In the genomic region with DNA sequence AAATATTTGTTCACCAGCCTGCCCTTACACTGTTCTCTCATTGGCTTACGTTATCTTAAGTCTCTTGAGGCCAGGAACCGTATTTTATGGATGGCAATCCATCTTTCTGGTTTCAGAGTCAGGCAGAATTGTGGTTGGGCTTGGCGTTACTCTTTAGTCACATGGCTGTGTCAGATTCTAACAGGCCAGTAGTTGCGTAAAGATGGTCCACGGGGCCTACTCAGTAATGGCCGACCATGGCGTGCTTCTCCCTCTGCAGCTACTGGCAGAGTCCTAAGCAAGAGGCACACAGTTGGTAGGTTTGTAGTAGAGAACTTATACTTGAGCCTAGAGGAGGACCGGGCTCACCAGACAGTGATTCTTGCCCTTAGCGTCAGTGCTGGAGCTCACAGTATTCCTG, we compare ENCODE assay signal across 11 mouse cellular contexts. TPM values are rescaled to one million over a fixed set of nuclear protein-coding genes. Genes with fewer than 3 reads are reported as not detected.
DNase-seq lines count a peak whose midpoint lies in the region; ATAC-seq lines count a peak whose summit lies in the region.
"Had no signal": no experiment of that assay in that cellular context is flagged by ENCODE, and none has a peak within 500 bp of the region (broad histone marks: within the 10 kb centered on the region; RNA-seq: fewer than 3 reads in every experiment).

No protein-coding gene starts in this region.

- ATAC-seq in heart, embryonic 15.5 days (replicated peaks; ENCODE audit: insufficient number of reproducible peaks, insufficient read depth, low FRiP score, low read depth) = no peak
- ATAC-seq in megakaryocyte, adult 5-6 weeks (ENCODE audit: poor library complexity, severe bottlenecking) = no peak
- no peak for ATAC-seq in stomach, embryonic 16.5 days (ENCODE audit: insufficient read depth, low FRiP score)
- ATAC-seq in midbrain, embryonic 13.5 days = no peak

- no peak overlapping the region for H3K4me3 ChIP-seq in heart, embryonic 15.5 days
- H3K4me3 ChIP-seq in megakaryocyte, embryonic 14.5 days (replicated peaks) = peak overlapping the region; percentile 59
- no peak overlapping the region for H3K4me3 ChIP-seq in stomach, embryonic 16.5 days (replicated peaks; ENCODE audit: low read length)
- H3K4me3 ChIP-seq in midbrain, embryonic 13.5 days (replicated peaks) = no peak overlapping the region
- H3K4me3 ChIP-seq: limb, embryonic 13.5 days had no signal

- no peaks in the 10 kb centered on the region for H3K27me3 ChIP-seq in heart, embryonic 15.5 days
- H3K27me3 ChIP-seq in megakaryocyte, embryonic 14.5 days (replicated peaks) = no peaks in the 10 kb centered on the region
- H3K27me3 ChIP-seq in stomach, embryonic 16.5 days (ENCODE audit: control insufficient read depth, insufficient read depth, low read length) = no peaks in the 10 kb centered on the region
- no peaks in the 10 kb centered on the region for H3K27me3 ChIP-seq in midbrain, embryonic 13.5 days
- H3K27me3 ChIP-seq: limb, embryonic 13.5 days had no signal

- no peaks in the 10 kb centered on the region for H3K9me3 ChIP-seq in heart, embryonic 15.5 days (replicated peaks)
- H3K9me3 ChIP-seq in megakaryocyte, embryonic 14.5 days = peaks cover 5% of the 10 kb centered on the region; the same call in 1 of the 2 replicates
- H3K9me3 ChIP-seq in stomach, embryonic 16.5 days (replicated peaks; ENCODE audit: control insufficient read depth, low read length) = no peaks in the 10 kb centered on the region
- no peaks in the 10 kb centered on the region for H3K9me3 ChIP-seq in midbrain, embryonic 13.5 days
- H3K9me3 ChIP-seq: limb, embryonic 13.5 days had no signal

- WGBS in heart, embryonic 15.5 days = 72% methylated on average over 9 of the region's 9 CpGs
- WGBS in stomach, embryonic 16.5 days = 68% methylated on average over 9 of the region's 9 CpGs
- WGBS in midbrain, embryonic 13.5 days = 97% methylated on average over 9 of the region's 9 CpGs

- no peaks in the 10 kb centered on the region for H3K36me3 ChIP-seq in heart, embryonic 15.5 days
- peaks cover 39% of the 10 kb centered on the region for H3K36me3 ChIP-seq in megakaryocyte, embryonic 14.5 days (replicated peaks; ENCODE audit: low read length)
- no peaks in the 10 kb centered on the region for H3K36me3 ChIP-seq in stomach, embryonic 16.5 days (ENCODE audit: control insufficient read depth, insufficient read depth, low read length)
- peaks cover 19% of the 10 kb centered on the region for H3K36me3 ChIP-seq in midbrain, embryonic 13.5 days

- no peak for DNase-seq in heart, postnatal 4 days
- peak; percentile 21 for DNase-seq in heart, postnatal 25 days (ENCODE audit: low spot score)
- DNase-seq in cerebellum, adult 11 months = no peak
- DNase-seq: layer of hippocampus, adult 9-11 months; thymus, adult 18-20 months had no signal

- H3K4me1 ChIP-seq in heart, embryonic 15.5 days (replicated peaks) = peaks cover 23% of the 10 kb centered on the region
- H3K4me1 ChIP-seq in megakaryocyte, embryonic 14.5 days = peaks cover 59% of the 10 kb centered on the region
- peaks cover 9% of the 10 kb centered on the region; the same call in 1 of the 2 replicates for H3K4me1 ChIP-seq in stomach, embryonic 16.5 days (ENCODE audit: control insufficient read depth, insufficient read depth, low read length)
- peaks cover 25% of the 10 kb centered on the region for H3K4me1 ChIP-seq in midbrain, embryonic 13.5 days (replicated peaks)

- no peak overlapping the region for H3K4me2 ChIP-seq in heart, embryonic 15.5 days
- H3K4me2 ChIP-seq in stomach, embryonic 16.5 days (ENCODE audit: low read depth, low read length) = no peak overlapping the region
- H3K4me2 ChIP-seq in midbrain, embryonic 13.5 days (replicated peaks) = no peak overlapping the region

- intact Hi-C loops in heart, postnatal 25 days (cut with DNase I) = no loop called here

- H3K9ac ChIP-seq in heart, embryonic 15.5 days = no peak overlapping the region
- H3K9ac ChIP-seq in stomach, embryonic 16.5 days (ENCODE audit: low read length) = no peak overlapping the region
- H3K9ac ChIP-seq in midbrain, embryonic 13.5 days (replicated peaks) = no peak overlapping the region

- 0 out of 2 replicates have a peak overlapping the region, but pooled peaks have one; percentile 17 for H3K27ac ChIP-seq in heart, embryonic 15.5 days
- H3K27ac ChIP-seq in stomach, embryonic 16.5 days (ENCODE audit: low read length) = 0 out of 2 replicates have a peak overlapping the region, but pooled peaks have one; percentile 23
- H3K27ac ChIP-seq in midbrain, embryonic 13.5 days = no peak overlapping the region
- H3K27ac ChIP-seq: limb, embryonic 13.5 days had no signal

RNA-seq across cellular contexts. Expression of gene Ick, which starts 6.8 kb away (rescaled TPM):
- 13.4 and 16.8 TPM in 2 replicates for polyA plus RNA-seq in heart, embryonic 15.5 days (2015; fragmentation: Nextera tagmentation; extraction: Ambion mirVana)
- total RNA-seq in heart, postnatal 4 days (2021) = 10 to 100 TPM; 23.9 to 24.0 TPM
- 23.0 and 64.0 TPM in 2 replicates for polyA plus RNA-seq in megakaryocyte, embryonic 14.5 days (2012; ENCODE audit: insufficient read depth, low replicate concordance)
- 3.4 and 6.2 TPM in 2 replicates for total RNA-seq in megakaryocyte, adult 5-6 weeks (2015)
- total RNA-seq in megakaryocyte, adult 5-6 weeks (2017) = 2.5 and 8.0 TPM in 2 replicates
- total RNA-seq in heart, postnatal 25 days (2021) = 10 to 100 TPM; 14.9 to 15.3 TPM
- 25.3 and 25.6 TPM in 2 replicates for polyA plus RNA-seq in stomach, embryonic 16.5 days (2015; fragmentation: Nextera tagmentation; extraction: Ambion mirVana)
- 42.0 and 42.3 TPM in 2 replicates for polyA plus RNA-seq in midbrain, embryonic 13.5 days (2015; fragmentation: Nextera tagmentation; extraction: Ambion mirVana)

RNA-seq across cellular contexts. Expression of gene Fbxo9, which starts 6.9 kb away (rescaled TPM):
- 42.4 and 48.6 TPM in 2 replicates for polyA plus RNA-seq in heart, embryonic 15.5 days (2015; fragmentation: Nextera tagmentation; extraction: Ambion mirVana)
- 10 to 100 TPM; 67.6 to 72.3 TPM for total RNA-seq in heart, postnatal 4 days (2021)
- polyA plus RNA-seq in megakaryocyte, embryonic 14.5 days (2012; ENCODE audit: insufficient read depth, low replicate concordance) = 67.6 and 168 TPM in 2 replicates
- total RNA-seq in megakaryocyte, adult 5-6 weeks (2015) = 40.3 and 50.5 TPM in 2 replicates
- total RNA-seq in megakaryocyte, adult 5-6 weeks (2017) = 43.8 and 49.2 TPM in 2 replicates
- 10 to 100 TPM; 49.2 to 51.3 TPM for total RNA-seq in heart, postnatal 25 days (2021)
- polyA plus RNA-seq in stomach, embryonic 16.5 days (2015; fragmentation: Nextera tagmentation; extraction: Ambion mirVana) = 35.7 and 36.2 TPM in 2 replicates
- 38.2 and 44.3 TPM in 2 replicates for polyA plus RNA-seq in midbrain, embryonic 13.5 days (2015; fragmentation: Nextera tagmentation; extraction: Ambion mirVana)
